Mouse (Mus musculus) megakaryocyte, embryonic 14.5 days (primary cell): ENCODE data around the gene Vrtn. TPM values are rescaled to one million over a fixed set of nuclear protein-coding genes. Genes with fewer than 3 reads are reported as not detected.

ENCODE experiments used
- H3K27me3 ChIP-seq: replicated peaks from 2 replicates; pipeline ENCODE3; 2012; ENCODE audit warnings: inconsistent platforms
- H3K36me3 ChIP-seq: replicated peaks from 2 replicates; pipeline ENCODE3; 2012; ENCODE audit warnings: low read length, inconsistent platforms, mixed read lengths
- H3K4me1 ChIP-seq: 2 replicates; pipeline ENCODE4 v1.6.1; 2012; ENCODE audit warnings: inconsistent platforms
- H3K4me3 ChIP-seq: replicated peaks from 2 replicates; pipeline ENCODE3; 2012; ENCODE audit warnings: moderate library complexity, mild to moderate bottlenecking, inconsistent platforms
- H3K9me3 ChIP-seq: 2 replicates; pipeline ENCODE4 v1.6.1; 2012; ENCODE audit warnings: inconsistent platforms
- FLI1 ChIP-seq: IDR thresholded peaks from 2 replicates; pipeline ENCODE4 v1.6.1; 2012; ENCODE audit warnings: low read length, inconsistent platforms, mixed read lengths
- GATA1 ChIP-seq: IDR thresholded peaks from 3 replicates; pipeline ENCODE4 v1.6.1; 2012; ENCODE audit warnings: mixed read lengths, low read length, inconsistent platforms, borderline replicate concordance
- polyA plus RNA-seq: library from polyadenylated mRNA; stranded (reverse); fragments of >175 nt; gene quantifications from 2 replicates; pipeline ENCODE4 v1.2.3, GENCODE M21; 2012; ENCODE audit warnings: low replicate concordance; ENCODE audit not compliant: insufficient read depth

Vrtn gene
- polyA plus RNA-seq, 1 experiment, result not detected

DNA sequence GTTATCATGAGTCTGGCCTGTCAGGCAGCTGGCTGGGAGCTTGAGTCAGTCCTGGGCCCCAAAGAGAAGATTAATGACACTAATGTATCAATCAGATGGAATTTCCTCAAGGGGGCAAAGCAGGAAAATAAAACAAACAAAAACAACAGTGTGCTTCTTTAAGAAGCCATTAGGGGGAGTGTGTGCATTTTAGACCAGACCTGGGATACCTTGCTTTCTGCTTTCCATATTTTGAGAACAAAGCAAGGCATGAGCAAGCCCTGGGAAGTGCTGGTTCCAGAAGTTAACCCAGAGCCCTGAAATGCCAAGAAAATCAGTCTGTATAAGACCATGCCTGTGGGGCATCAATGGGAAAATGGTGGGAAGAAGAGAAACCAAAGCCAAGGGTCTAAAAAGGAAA, 19.8 kb upstream of the Vrtn start:
- Histone ChIP-seq H3K27me3 (peaks cover 25% of the 10 kb centered on the region), H3K36me3 (no peaks in the 10 kb centered on the region), H3K4me3 (no peak overlapping the region), H3K9me3 (no peaks in the 10 kb centered on the region), H3K4me1 (peaks cover 31% of the 10 kb centered on the region)
- TF ChIP-seq FLI1 (no peak), GATA1 (no peak)

DNA sequence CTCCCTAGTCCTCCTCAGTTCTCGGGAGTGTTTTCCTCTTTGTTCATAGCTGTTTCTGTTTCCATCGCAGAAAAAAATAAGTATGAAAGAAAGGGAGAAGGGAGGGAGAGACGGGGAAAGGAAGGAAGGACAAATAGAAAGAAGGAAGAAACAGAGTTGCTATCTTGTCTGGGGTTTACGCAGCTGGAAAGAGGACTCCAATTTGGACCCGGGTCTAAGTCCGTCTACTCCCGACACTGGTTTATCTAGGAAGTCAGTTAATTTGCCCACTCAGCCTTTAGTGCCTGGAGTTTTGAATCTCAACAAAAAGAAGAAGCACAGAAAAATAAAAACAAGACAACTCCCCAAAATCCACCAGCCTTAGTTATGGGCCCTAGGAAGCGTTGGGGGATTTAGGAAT, 16.2 kb upstream of the Vrtn start:
- H3K36me3 ChIP-seq, result no peaks in the 10 kb centered on the region
- peaks cover 21% of the 10 kb centered on the region for H3K4me1 ChIP-seq

DNA sequence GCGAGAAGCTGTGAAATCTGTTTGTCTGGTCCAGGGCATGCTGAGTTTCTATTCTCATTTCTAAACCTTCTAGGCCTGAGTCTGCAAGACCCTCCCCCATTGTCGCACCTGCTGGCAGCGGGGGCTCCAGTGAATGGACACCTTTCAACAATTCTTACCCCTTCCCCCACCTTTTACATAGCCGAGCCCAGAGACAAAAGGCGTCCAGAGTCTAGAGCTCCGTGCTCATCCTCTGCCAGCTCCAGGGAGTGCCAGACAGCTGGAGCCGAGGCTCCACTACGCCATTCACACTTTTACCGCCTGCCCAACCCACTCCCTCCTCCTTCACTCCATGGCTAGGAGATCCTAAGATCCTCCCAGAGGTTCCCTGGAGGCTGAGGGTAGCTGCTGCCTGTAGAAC, 15.7 kb upstream of the Vrtn start:
- Histone ChIP-seq H3K4me1 (peaks cover 20% of the 10 kb centered on the region), H3K9me3 (no peaks in the 10 kb centered on the region), H3K4me3 (peak overlapping the region; percentile 33), H3K36me3 (no peaks in the 10 kb centered on the region), H3K27me3 (peaks cover 34% of the 10 kb centered on the region)
- TF ChIP-seq FLI1 (no peak), GATA1 (no peak)

More for the DNA sequence above, 16.2 kb upstream of the Vrtn start:
- Histone ChIP-seq H3K4me3 (no peak overlapping the region), H3K9me3 (no peaks in the 10 kb centered on the region), H3K27me3 (peaks cover 34% of the 10 kb centered on the region)
- TF ChIP-seq FLI1, result no peak

DNA sequence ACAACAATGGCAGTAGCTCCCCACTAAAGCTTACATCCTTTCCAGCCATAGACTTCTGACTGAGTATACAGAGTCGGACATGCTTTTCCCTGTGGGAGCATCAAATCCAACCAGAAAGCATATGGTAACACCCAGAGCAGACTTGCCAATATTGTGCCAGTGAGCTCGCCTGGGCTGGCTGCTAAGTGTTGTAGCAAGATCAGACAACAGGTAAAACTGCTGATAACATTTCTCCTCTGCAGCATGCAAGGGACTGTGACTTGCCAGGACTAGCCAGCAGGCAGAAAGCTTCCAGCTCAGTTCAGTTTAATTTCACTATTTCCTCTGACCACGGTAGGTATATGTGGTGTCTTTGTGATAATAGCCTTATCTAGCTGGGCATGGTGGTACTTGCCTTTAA, 9.0 kb upstream of the Vrtn start:
- Histone ChIP-seq H3K9me3 (no peaks in the 10 kb centered on the region), H3K27me3 (peaks cover 26% of the 10 kb centered on the region), H3K4me3 (no peak overlapping the region), H3K4me1 (no peaks in the 10 kb centered on the region; the same call in 1 of the 2 replicates), H3K36me3 (no peaks in the 10 kb centered on the region)
- TF ChIP-seq FLI1 (no peak), GATA1 (no peak)

DNA sequence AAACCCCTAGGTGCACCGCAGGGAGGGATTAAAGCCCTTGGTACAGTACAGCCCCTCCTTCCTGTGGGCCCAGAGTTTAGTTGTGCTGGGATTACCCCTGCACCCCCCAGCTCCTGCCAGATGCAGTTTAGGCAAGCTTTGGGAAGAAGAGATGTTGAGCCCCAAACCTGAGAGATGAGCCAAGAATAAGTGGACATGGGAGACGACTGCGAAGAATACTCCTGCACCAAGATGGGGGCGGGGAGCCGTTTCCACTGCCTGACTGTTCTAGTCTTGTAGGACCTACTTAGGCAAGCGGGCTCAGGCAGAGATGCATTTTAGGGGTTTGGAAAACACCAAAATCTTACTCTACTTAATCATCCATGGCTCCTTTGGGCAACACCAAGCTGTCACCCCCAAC, 566 bp upstream of the Vrtn start:
- TF ChIP-seq FLI1 (no peak), GATA1 (no peak)
- Histone ChIP-seq H3K36me3 (no peaks in the 10 kb centered on the region), H3K4me3 (no peak overlapping the region), H3K27me3 (peaks cover 65% of the 10 kb centered on the region), H3K9me3 (peaks cover 7% of the 10 kb centered on the region), H3K4me1 (peaks cover 32% of the 10 kb centered on the region)

DNA sequence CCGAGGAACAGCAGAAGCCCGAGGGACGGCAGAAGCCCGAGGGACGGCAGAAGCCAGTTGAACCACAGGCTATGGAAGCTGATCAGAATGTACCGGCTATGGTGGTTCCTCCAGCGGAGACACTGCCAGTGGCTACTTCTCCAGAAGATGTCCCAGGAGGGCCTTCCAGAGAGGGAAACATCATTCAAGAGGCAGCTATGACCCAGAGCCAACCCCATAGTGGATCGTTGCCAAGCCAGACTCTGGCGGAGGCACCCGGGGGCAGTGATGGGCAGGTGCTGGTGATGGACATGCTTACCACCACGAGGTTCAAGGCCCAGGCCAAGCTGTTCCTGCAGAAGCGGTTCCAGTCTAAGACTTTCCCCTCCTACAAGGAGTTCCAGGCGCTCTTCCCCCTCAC, 9.4 kb downstream of the Vrtn start:
- H3K9me3 ChIP-seq, result no peaks in the 10 kb centered on the region

DNA sequence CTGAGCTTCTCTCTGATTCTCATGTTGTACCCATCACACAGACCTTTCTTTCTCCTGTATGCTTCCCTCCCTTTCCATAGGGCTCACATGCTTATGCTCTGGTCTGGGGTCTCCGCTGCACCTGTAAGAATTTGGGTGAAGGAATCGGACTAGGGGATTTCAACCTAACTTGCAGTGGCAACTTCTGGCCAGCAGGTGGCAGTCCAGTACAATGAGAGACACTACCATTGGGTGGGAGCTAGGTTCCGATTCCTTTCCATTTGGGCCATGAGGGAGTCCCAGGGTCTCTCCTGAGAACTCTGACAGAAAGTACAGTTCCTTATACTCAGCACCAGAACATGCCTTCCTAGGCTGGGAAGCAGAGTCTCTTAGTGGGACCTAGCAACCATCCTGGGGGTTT, 13.1 kb downstream of the Vrtn start:
- TF ChIP-seq FLI1 (no peak), GATA1 (no peak)
- peaks cover 4% of the 10 kb centered on the region; the same call in 1 of the 2 replicates for H3K4me1 ChIP-seq
- H3K4me3 ChIP-seq, result no peak overlapping the region
- H3K27me3 ChIP-seq, result peaks cover 61% of the 10 kb centered on the region
- no peaks in the 10 kb centered on the region for H3K36me3 ChIP-seq
- no peaks in the 10 kb centered on the region for H3K9me3 ChIP-seq

More for the DNA sequence above, 9.4 kb downstream of the Vrtn start:
- Histone ChIP-seq H3K4me3 (no peak overlapping the region), H3K36me3 (no peaks in the 10 kb centered on the region), H3K27me3 (peaks cover 55% of the 10 kb centered on the region), H3K4me1 (peaks cover 4% of the 10 kb centered on the region; the same call in 1 of the 2 replicates)
- TF ChIP-seq GATA1, result no peak
- no peak for TF ChIP-seq FLI1

DNA sequence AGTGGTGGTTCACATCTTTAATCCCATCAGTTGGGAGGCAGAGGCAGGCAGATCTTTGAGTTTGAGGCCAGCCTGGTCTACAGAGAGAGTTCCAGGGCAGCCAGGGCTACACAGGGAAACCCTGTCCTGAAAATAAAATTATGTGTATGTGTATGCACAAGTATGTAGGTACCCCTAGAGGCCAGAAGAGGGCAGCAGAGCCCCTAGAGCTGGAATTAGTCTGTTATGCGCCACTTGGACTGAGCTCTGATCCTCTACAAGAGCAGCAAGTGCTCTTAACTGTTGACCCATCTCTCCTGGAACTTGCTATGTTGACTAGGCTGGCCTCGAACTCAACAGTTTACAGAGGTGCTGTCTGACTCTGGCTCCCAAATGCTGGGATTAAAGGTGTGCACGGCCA, 29.7 kb downstream of the Vrtn start:
- no peak for TF ChIP-seq FLI1
- no peak for TF ChIP-seq GATA1
- H3K36me3 ChIP-seq, result no peaks in the 10 kb centered on the region
- peaks cover 9% of the 10 kb centered on the region for H3K9me3 ChIP-seq
- H3K27me3 ChIP-seq, result peaks cover 36% of the 10 kb centered on the region
- no peak overlapping the region for H3K4me3 ChIP-seq
- peaks cover 9% of the 10 kb centered on the region for H3K4me1 ChIP-seq

DNA sequence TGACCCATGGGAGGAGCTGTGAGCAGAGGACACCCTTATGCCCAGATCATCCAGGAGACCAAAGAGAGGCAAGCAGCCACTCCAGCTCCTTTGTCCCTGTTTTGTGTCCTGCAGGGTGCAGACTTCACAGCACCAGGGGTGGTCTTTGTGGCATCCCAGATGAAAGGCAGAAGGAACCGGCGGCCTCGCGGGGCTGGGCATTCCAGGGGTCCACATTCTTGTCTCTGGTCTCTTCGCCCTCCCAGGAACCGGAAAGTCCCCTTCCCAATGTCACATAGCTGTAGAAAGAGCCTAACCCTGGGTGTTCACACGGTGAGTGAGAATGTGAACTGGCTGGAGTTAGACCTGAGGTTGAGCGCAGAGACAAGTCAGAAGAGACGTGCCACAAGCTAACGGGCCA, 30.8 kb downstream of the Vrtn start:
- Histone ChIP-seq H3K4me3 (no peak overlapping the region), H3K27me3 (peaks cover 44% of the 10 kb centered on the region), H3K36me3 (no peaks in the 10 kb centered on the region), H3K4me1 (peaks cover 9% of the 10 kb centered on the region), H3K9me3 (peaks cover 9% of the 10 kb centered on the region)
- no peak for TF ChIP-seq FLI1
- TF ChIP-seq GATA1, result no peak

DNA sequence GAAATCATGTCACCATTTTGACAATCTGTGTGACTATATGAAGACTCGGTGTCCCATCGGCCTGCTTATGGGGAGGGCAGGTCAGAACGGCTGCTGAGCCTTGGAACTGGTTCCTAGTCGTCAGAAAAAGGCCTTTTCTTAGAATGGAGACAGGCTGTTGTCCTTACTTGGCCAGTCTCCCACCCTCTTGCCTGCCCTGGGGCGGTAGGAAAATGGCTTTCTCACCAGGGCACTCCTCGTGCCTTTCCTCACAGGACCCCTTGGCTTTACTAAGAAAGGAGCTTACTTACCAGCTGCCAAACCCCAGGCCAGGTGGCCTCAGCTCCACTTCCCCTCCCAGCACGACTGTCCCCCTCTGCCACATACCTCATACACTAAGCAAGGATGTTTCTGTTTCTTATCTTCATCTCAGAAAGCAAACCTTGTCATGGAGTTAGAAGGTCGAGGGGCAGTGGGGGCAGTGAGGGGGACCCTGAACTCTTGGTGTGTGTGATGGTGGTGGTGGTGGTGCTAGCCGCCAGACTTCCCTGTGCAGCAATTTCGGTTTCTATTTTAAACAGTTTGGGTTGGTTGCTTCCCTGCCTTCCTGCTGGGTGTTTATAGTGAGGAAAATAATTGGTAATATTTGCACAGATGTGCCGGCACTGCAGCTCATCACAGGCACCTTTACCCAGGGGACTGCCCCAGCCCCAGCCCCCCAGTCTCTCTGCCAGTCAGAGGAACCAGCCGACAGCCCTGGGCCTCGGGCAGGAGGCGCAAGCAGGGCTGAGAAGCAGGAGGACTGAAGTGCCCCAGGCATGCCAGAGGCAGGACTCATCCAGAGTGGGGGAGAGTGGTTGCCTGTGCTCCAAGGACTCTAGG, 34.1 kb downstream of the Vrtn start:
- peaks cover 9% of the 10 kb centered on the region for H3K4me1 ChIP-seq
- H3K9me3 ChIP-seq, result peaks cover 9% of the 10 kb centered on the region
- H3K36me3 ChIP-seq, result no peaks in the 10 kb centered on the region
- H3K27me3 ChIP-seq, result peaks cover 64% of the 10 kb centered on the region
- TF ChIP-seq GATA1 (no peak), FLI1 (no peak)
- peak overlapping the region; percentile 83 for H3K4me3 ChIP-seq
